Comparison of ENCODE assay signal across 8 mouse cellular contexts in the genomic region with DNA sequence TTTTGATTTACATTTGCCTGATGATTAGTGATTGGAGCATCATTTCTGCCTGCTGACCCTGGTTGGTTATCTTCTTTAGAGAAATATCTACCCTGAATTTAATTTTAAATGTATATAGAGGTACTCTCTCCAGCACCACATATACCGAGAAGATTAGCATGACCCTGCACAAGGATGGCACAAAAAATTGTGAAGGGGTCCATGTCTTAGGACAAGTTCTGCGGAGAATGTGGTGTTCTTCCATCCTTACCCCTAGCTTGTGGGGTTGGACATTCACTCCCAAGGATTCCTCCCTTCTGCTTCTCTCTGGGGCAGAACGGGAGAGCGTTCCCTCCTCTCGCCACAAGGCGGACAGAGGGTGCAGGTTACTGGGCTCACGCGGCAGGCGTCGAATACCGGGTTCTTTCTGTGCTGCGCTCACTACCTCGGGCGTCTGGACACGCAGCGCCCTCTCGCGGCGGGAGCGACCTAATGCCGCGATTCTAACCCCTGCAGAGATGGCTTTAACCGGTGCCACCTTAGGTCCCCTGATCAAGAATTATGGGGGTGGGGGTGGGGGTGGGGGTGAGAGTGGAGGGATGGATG.
DNase-seq lines count a peak whose midpoint lies in the region; ATAC-seq lines count a peak whose summit lies in the region.

No protein-coding gene starts in this region.

- no peak overlapping the region for H3K9ac ChIP-seq in embryonic facial prominence, embryonic 13.5 days
- no peak overlapping the region for H3K9ac ChIP-seq in kidney, embryonic 14.5 days (ENCODE audit: low read depth, low read length)

- no peaks in the 10 kb centered on the region for H3K36me3 ChIP-seq in embryonic facial prominence, embryonic 13.5 days
- no peaks in the 10 kb centered on the region for H3K36me3 ChIP-seq in kidney, embryonic 14.5 days (ENCODE audit: control insufficient read depth, insufficient read depth, low read length)

- no peaks in the 10 kb centered on the region for H3K27me3 ChIP-seq in embryonic facial prominence, embryonic 13.5 days
- H3K27me3 ChIP-seq in kidney, embryonic 14.5 days (ENCODE audit: control insufficient read depth, insufficient read depth, low read length), result no peaks in the 10 kb centered on the region

- H3K4me3 ChIP-seq in embryonic facial prominence, embryonic 13.5 days, result no peak overlapping the region
- no peak overlapping the region for H3K4me3 ChIP-seq in kidney, embryonic 14.5 days (ENCODE audit: low read length)

- H3K27ac ChIP-seq in embryonic facial prominence, embryonic 13.5 days, result no peak overlapping the region
- no peak overlapping the region for H3K27ac ChIP-seq in kidney, embryonic 14.5 days (ENCODE audit: low read depth, low read length)

- peak overlapping the region; percentile 27 for H3K4me2 ChIP-seq in embryonic facial prominence, embryonic 13.5 days
- H3K4me2 ChIP-seq in kidney, embryonic 14.5 days (replicated peaks; ENCODE audit: low read depth, low read length), result no peak overlapping the region

- peak; percentile 71; the same call in 1 of the 2 replicates for ATAC-seq in embryonic facial prominence, embryonic 13.5 days (ENCODE audit: insufficient number of reproducible peaks, insufficient read depth, low FRiP score, low TSS enrichment, low read depth)
- ATAC-seq in kidney, embryonic 14.5 days (ENCODE audit: low FRiP score, low TSS enrichment), result peak; percentile 93

- DNase-seq in 3134 (ENCODE audit: extremely low read depth, insufficient read length, low spot score) (peak; percentile 76), liver (peak; percentile 81)
- peak; percentile 84 to 88 for DNase-seq in adrenal gland, postnatal 36 days
- DNase-seq in heart, adult 9 months (ENCODE audit: low spot score in 2 of 2), result peak; percentile 33 to 39
- peak; percentile 48 to 57 for DNase-seq in monocyte, adult 2 months (ENCODE audit: low read depth in 1 of 2, low spot score in 2 of 2)
- peak; percentile 56 to 80 for DNase-seq in spleen, postnatal 14 days (ENCODE audit: low spot score in 2 of 2)

- 6% methylated on average over 23 of the region's 23 CpGs for WGBS in embryonic facial prominence, embryonic 13.5 days
- WGBS in kidney, embryonic 14.5 days, result 6% methylated on average over 23 of the region's 23 CpGs

- no peaks in the 10 kb centered on the region for H3K9me3 ChIP-seq in embryonic facial prominence, embryonic 13.5 days
- H3K9me3 ChIP-seq in kidney, embryonic 14.5 days (ENCODE audit: control insufficient read depth, low read length), result no peaks in the 10 kb centered on the region

- H3K4me1 ChIP-seq in embryonic facial prominence, embryonic 13.5 days, result no peaks in the 10 kb centered on the region
- no peaks in the 10 kb centered on the region for H3K4me1 ChIP-seq in kidney, embryonic 14.5 days (ENCODE audit: control insufficient read depth, insufficient read depth, low read length)

Comparison
In these comparisons a context has a peak if more than half of its experiments do, and no peak if none do; other contexts are left out.
1. DNase-seq: peak in every context shown above with its lines; median percentile 86 in adrenal gland, postnatal 36 days; 81 in liver; 76 in 3134; 68 in spleen, postnatal 14 days; 52 in monocyte, adult 2 months; 36 in heart, adult 9 months.